Mouse (Mus musculus) heart, embryonic 16.5 days (tissue): ENCODE measurements around the gene Slc25a12. TPM values are rescaled to one million over a fixed set of nuclear protein-coding genes. Genes with fewer than 3 reads are reported as not detected.

ENCODE experiments used
- ATAC-seq: fragments of 200-750 bp; cut with Nextera tagmentation; replicated peaks from 2 replicates; pipeline ENCODE4 v1.8.0; 2017; ENCODE audit warnings: moderate number of reproducible peaks; ENCODE audit not compliant: insufficient read depth, low FRiP score; ENCODE audit errors: extremely low read depth
- H3K27ac ChIP-seq: fragments of 300-500 bp; sonication (generic); 2 replicates; pipeline ENCODE4 v1.5.1; 2014; ENCODE audit warnings: mild to moderate bottlenecking, low read length, control low read depth, moderate library complexity
- H3K27me3 ChIP-seq: fragments of 300-500 bp; sonication (generic); 2 replicates; pipeline ENCODE4 v1.6.1; 2014; ENCODE audit warnings: low read length, mixed read lengths; ENCODE audit not compliant: control insufficient read depth, insufficient read depth
- H3K36me3 ChIP-seq: fragments of 300-500 bp; sonication (generic); 2 replicates; pipeline ENCODE4 v1.6.1; 2014; ENCODE audit not compliant: control insufficient read depth, insufficient read depth
- H3K4me1 ChIP-seq: fragments of 300-500 bp; sonication (generic); 2 replicates; pipeline ENCODE4 v1.6.1; 2014; ENCODE audit warnings: low read length, mixed read lengths; ENCODE audit not compliant: control insufficient read depth, insufficient read depth
- H3K4me2 ChIP-seq: fragments of 300-500 bp; sonication (generic); 2 replicates; pipeline ENCODE4 v1.6.1; 2014; ENCODE audit warnings: low read depth, mild to moderate bottlenecking, control low read depth, low read length
- H3K4me3 ChIP-seq: fragments of 300-500 bp; sonication (generic); 2 replicates; pipeline ENCODE4 v1.5.1; 2014; ENCODE audit warnings: mild to moderate bottlenecking, control low read depth, low read length
- H3K9ac ChIP-seq: fragments of 300-500 bp; sonication (generic); 2 replicates; pipeline ENCODE4 v1.6.1; 2014; ENCODE audit warnings: low read length, control low read depth
- H3K9me3 ChIP-seq: fragments of 300-500 bp; sonication (generic); replicated peaks from 2 replicates; pipeline ENCODE4 v1.6.1; 2016; ENCODE audit warnings: low read length; ENCODE audit not compliant: control insufficient read depth
- WGBS: fragments of 180-500 bp; shearing (Covaris S2); extraction: QIAGEN DNeasy Blood & Tissue Kit; methylation state at CpG from one replicate; pipeline ENCODE4 v1.1.7; 2014; 5-methylcytosine and 5-hydroxymethylcytosine counted together
- polyA plus RNA-seq: library from polyadenylated mRNA; unstranded; fragments of >200 nt; fragmentation: Nextera tagmentation; extraction: Ambion mirVana; gene quantifications from 2 replicates; pipeline ENCODE4 v1.2.1, GENCODE M21; 2015

The Slc25a12 gene
- polyA plus RNA-seq, 1 experiment from 2014 or later, result 126 TPM

DNA sequence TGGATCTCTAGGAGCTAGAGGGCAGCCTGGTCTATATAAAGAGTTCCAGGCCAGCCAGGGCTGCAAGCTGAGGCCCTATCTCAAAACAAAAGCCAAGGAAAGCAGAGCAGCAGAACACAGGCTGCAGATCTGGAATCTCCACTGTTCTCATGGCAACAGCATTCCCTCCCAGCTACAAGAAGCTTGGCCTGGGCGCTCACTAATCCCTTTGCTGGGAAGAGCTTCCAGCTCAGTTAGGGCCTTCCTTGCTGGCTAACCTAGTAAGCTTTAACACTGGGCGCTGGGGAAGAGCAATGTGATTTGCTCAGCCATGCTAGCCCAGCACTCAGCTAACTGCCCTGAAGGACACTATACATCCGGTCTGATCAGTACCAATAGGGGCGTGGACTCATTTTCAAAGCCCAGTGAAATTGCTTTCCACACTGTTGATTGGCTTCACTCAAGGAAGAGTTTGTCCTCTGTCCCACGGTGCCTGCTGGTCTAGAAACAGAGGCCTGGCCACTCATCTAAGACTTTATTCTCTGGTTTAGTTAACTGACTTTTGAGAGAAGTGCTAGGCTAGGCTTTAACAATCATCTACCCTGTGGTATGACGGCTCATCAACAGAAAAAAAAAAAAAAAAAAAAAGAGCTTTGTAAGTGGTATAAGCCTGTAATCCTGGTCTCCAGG, 77.3 kb downstream of the Slc25a12 start:
- H3K36me3 ChIP-seq, result peaks cover 8% of the 10 kb centered on the region
- no peak overlapping the region for H3K9ac ChIP-seq
- no peak overlapping the region for H3K4me2 ChIP-seq
- no peak overlapping the region for H3K27ac ChIP-seq
- no peaks in the 10 kb centered on the region for H3K9me3 ChIP-seq
- H3K27me3 ChIP-seq, result no peaks in the 10 kb centered on the region
- 56% methylated on average over 6 of the region's 6 CpGs for WGBS
- no peak overlapping the region for H3K4me3 ChIP-seq
- H3K4me1 ChIP-seq, result no peaks in the 10 kb centered on the region
- ATAC-seq, result no peak

DNA sequence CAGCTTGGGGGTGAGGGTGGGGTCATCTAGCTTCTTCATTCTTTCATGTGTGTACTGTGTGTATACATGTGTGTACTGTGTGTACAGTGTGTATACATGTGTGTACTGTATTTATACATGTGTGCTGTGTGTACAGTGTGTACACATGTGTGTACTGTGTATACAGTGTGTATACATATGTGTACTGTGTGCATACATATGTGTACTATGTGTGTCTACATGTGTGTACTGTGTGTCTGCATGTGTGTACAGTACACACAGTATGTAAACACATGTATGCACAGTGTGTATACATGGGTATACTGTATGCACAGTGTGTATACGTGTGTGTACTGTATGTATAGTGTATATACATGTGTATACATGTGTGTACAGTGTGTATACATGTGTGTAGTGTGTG, 85.6 kb downstream of the Slc25a12 start:
- no peak overlapping the region for H3K4me2 ChIP-seq
- no peaks in the 10 kb centered on the region for H3K27me3 ChIP-seq
- WGBS, result 82% methylated on average over 1 of the region's 1 CpGs
- no peaks in the 10 kb centered on the region for H3K9me3 ChIP-seq
- no peak overlapping the region for H3K4me3 ChIP-seq
- H3K4me1 ChIP-seq, result no peaks in the 10 kb centered on the region
- peaks cover 30% of the 10 kb centered on the region for H3K36me3 ChIP-seq
- no peak for ATAC-seq
- H3K27ac ChIP-seq, result no peak overlapping the region
- H3K9ac ChIP-seq, result no peak overlapping the region

GRCm38 (mm10) chr2:71278791-71279775, 88.5 kb downstream of the Slc25a12 start:
- H3K27ac ChIP-seq, result no peak overlapping the region
- 76% methylated on average over 23 of the region's 23 CpGs for WGBS
- no peak for ATAC-seq
- H3K9me3 ChIP-seq, result no peaks in the 10 kb centered on the region
- no peak overlapping the region for H3K9ac ChIP-seq
- no peak overlapping the region for H3K4me3 ChIP-seq
- peaks cover under 1% of the 10 kb centered on the region; the same call in 1 of the 2 replicates for H3K4me1 ChIP-seq
- no peak overlapping the region for H3K4me2 ChIP-seq
- peaks cover 42% of the 10 kb centered on the region for H3K36me3 ChIP-seq
- no peaks in the 10 kb centered on the region for H3K27me3 ChIP-seq

DNA sequence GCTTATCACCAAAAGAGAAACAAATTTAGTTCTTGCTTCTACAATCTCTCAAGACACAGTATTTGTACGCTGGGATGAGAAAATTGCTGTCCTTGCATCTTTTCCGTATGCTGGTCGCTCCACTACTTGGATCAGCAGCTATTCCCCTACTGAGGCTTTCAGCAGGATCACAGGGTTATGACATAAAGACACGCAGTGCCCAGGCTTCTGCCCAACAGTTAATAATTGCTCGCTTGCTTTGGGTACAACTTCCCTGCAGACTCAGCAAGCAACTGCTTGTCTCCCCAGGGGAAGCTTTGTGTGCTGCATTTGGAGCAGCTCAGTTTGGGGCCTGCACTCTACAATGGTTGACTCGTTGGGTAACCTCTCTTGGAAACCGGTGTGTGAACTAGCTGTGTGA, 91.8 kb downstream of the Slc25a12 start:
- no peak for ATAC-seq
- no peak overlapping the region for H3K4me2 ChIP-seq
- H3K4me1 ChIP-seq, result peaks cover 4% of the 10 kb centered on the region; the same call in 1 of the 2 replicates
- WGBS, result 86% methylated on average over 7 of the region's 7 CpGs
- H3K4me3 ChIP-seq, result no peak overlapping the region
- no peaks in the 10 kb centered on the region for H3K27me3 ChIP-seq
- H3K9me3 ChIP-seq, result no peaks in the 10 kb centered on the region
- no peak overlapping the region for H3K27ac ChIP-seq
- H3K36me3 ChIP-seq, result peaks cover 25% of the 10 kb centered on the region
- no peak overlapping the region for H3K9ac ChIP-seq

DNA sequence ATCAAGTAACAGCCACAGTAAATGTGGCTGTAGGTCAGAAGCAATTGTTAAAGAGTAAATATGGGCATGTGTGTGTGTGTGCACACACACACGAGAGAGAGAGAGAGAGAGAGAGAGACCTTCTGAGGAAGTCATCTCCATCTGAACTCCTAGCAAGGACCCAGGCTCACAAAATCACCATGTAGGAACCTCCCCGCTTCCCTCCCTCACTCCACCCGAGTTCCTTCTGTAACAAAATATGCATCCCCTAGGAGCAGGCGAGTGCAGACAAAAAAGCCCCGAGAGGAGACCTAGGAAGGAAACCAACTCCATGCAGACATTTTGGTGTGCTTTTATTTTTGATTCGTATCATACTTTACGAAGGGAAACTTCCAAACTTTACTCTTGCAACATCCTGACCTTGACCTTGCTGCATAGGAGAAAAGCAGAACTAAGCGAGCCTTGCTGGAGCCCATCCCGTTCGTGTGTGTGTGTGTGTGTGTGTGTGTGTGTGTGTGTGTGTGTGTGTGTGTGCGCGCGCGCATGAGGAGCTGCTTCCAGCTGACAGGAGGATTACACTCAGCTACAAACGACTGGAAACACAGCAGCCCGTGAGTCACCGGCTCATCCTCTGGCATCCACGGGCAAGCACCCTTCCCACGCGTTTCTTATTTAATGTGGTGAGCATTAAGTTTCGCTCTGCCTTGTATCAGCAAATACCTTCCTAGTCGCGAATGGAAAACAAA, 93.4 kb downstream of the Slc25a12 start:
- peak overlapping the region; percentile 56 for H3K27ac ChIP-seq
- H3K27me3 ChIP-seq, result no peaks in the 10 kb centered on the region
- no peaks in the 10 kb centered on the region for H3K9me3 ChIP-seq
- peaks cover 4% of the 10 kb centered on the region; the same call in 1 of the 2 replicates for H3K4me1 ChIP-seq
- H3K4me3 ChIP-seq, result no peak overlapping the region; the same call in 1 of the 2 replicates
- peak overlapping the region; percentile 35 for H3K4me2 ChIP-seq
- H3K36me3 ChIP-seq, result peaks cover 23% of the 10 kb centered on the region
- peak; percentile 63 for ATAC-seq
- WGBS, result 61% methylated on average over 23 of the region's 23 CpGs
- no peak overlapping the region for H3K9ac ChIP-seq

GRCm38 (mm10) chr2:71270085-71270484, 97.5 kb downstream of the Slc25a12 start:
- H3K9ac ChIP-seq, result no peak overlapping the region
- no peak for ATAC-seq
- peaks cover 12% of the 10 kb centered on the region for H3K36me3 ChIP-seq

GRCm38 (mm10) chr2:71269332-71269731, 98.2 kb downstream of the Slc25a12 start:
- no peak for ATAC-seq
- no peak overlapping the region for H3K9ac ChIP-seq
- no peak overlapping the region for H3K4me2 ChIP-seq
- H3K4me1 ChIP-seq, result peaks cover 4% of the 10 kb centered on the region; the same call in 1 of the 2 replicates
- H3K27ac ChIP-seq, result no peak overlapping the region
- H3K36me3 ChIP-seq, result peaks cover 14% of the 10 kb centered on the region
- H3K4me3 ChIP-seq, result no peak overlapping the region
- no peaks in the 10 kb centered on the region for H3K27me3 ChIP-seq
- H3K9me3 ChIP-seq, result no peaks in the 10 kb centered on the region
- 37% methylated on average over 1 of the region's 1 CpGs for WGBS

More at GRCm38 (mm10) chr2:71270085-71270484, 97.5 kb downstream of the Slc25a12 start:
- Histone ChIP-seq H3K27me3 (no peaks in the 10 kb centered on the region), H3K27ac (no peak overlapping the region), H3K4me1 (peaks cover 4% of the 10 kb centered on the region; the same call in 1 of the 2 replicates), H3K4me2 (no peak overlapping the region), H3K9me3 (no peaks in the 10 kb centered on the region), H3K4me3 (no peak overlapping the region)
- WGBS, result 49% methylated on average over 4 of the region's 4 CpGs

- Histone ChIP-seq H3K4me2 (no peak overlapping the region), H3K4me3 (no peak overlapping the region), H3K27ac (no peak overlapping the region), H3K9ac (no peak overlapping the region), H3K4me1 (no peaks in the 10 kb centered on the region), H3K9me3 (no peaks in the 10 kb centered on the region), H3K36me3 (peaks cover 14% of the 10 kb centered on the region), H3K27me3 (no peaks in the 10 kb centered on the region)
- no peak for ATAC-seq
- WGBS, result 93% methylated on average over 8 of the region's 8 CpGs
Observed at GRCm38 (mm10) chr2:71268691-71269090, 98.9 kb downstream of the Slc25a12 start.
